Mouse (Mus musculus) ZHBTc4 (cell line): ENCODE results near the gene Lmcd1.
A peak's percentile ranks its signal among the peaks of the same experiment; 100 is the strongest.

ENCODE experiments used
- DNase-seq: peaks from one replicate; pipeline ENCODE4 v3.0.0-alpha.2; 2011; ENCODE audit warnings: low read depth, low spot score

Gene Lmcd1

DNA sequence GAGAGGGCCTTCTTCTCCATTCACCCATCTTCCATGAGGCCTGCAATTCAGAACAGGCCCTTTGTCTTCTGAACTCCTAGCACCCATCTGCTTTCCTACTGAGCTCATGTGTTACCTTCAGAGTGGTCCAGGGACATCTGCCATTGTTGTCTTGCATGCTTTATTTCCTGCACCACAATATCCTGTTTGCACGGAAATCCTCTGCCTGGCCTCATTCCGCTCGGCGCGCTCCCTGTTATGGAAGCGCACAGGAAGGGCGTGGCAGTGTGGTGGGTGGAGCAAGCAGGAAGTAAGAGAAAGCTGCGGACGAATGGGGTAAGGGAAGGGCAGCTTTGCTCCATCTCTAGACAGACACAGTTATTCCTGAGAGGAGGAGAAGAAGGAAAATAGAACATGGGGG lies 14.1 kb downstream of the Lmcd1 start:
- DNase-seq = peak; percentile 48

DNA sequence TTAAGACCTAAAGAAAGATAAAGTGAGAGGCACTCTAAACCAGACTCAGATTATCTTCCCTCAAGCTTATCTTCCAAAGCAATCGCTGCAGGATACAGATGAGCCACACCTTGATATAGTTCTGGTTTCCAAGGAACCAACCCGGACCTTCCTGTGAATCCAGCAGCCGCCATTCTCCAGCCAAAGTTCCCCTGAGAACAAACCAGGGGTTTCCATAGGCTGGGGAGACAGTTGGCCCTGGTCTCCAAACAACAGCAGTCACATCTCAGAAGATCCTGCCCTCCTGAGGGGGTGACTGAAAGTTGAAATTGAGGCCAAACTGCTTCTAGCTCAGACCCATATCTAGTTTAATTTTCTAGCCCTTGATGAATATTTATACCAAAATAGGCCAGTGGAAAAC lies 14.7 kb downstream of the Lmcd1 start:
- no peak for DNase-seq

DNA sequence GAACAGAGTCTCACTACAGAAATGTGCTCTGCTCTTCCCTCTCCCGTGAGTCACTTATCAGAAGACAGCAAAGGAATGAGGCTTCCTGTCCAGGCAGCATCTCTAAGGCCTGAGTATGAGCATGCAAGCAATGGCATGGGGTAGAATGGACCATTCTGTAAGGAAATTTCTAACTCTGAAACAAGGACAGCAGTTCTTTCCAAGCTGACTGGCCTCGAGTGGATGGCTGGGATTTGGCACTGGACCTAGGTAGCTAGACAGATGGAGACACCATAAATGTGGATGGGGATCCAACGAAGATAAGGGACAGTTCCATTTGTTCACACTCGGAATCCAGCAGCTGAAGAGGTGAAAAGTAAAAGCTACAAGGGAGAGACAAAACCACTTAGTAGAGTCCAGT lies 17.6 kb downstream of the Lmcd1 start:
- no peak for DNase-seq

DNA sequence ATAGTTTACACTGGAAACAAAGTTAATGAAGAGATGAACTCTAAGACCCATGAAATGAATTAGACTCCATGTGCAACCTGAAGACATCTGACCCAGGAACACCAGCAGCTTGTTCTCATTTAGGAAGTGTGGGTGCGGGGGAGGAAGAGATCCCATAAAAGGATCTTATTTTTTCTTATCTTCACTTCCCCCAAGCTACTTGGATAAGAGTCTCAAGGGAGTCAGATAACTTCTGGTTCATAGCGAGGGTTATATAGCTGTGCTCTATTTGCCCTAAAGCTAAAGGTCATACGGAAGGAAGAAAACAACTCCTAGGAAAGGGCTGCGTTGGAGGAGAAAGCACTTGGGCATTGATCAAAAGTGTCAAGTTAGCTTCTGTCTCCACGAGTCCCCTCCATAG lies 19.8 kb downstream of the Lmcd1 start:
- no peak for DNase-seq

DNA sequence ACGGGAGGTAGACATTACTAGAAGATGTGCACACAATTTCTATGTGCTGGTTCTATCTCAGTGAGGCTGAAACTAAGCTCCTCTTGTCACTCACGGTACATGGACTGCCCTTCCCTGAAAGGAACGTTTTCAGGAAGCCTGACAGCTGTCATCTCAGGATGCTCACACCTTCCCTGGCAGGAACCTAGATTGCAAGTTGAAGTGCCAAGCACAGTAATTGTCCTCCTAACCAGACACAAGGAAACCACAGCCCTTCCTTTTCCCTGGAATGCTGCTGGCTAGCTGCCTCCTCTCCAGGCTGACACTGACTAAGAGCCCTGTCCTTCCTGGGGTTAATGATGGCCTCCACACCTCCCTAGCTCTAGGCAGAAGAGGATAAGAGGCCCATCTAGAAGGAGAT lies 21.7 kb downstream of the Lmcd1 start:
- no peak for DNase-seq

DNA sequence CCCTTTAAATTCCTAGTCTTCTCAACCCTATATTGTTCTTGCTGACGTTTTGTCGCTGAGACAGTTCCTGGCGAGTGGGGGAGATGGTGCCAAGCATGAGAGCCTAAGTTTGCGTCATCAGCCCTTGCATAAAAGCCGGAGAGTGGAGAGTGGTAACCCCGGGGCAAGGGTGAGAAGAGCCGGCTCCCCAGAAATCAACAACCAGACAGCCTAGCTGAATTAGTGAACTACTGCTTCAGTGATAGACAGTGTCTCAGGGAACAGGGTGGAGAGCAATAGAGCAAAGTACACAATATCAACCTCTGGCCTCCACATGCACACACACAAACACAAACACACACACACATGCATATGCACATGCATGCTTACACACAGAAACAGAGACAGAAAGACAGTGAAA lies 26.6 kb downstream of the Lmcd1 start:
- no peak for DNase-seq

DNA sequence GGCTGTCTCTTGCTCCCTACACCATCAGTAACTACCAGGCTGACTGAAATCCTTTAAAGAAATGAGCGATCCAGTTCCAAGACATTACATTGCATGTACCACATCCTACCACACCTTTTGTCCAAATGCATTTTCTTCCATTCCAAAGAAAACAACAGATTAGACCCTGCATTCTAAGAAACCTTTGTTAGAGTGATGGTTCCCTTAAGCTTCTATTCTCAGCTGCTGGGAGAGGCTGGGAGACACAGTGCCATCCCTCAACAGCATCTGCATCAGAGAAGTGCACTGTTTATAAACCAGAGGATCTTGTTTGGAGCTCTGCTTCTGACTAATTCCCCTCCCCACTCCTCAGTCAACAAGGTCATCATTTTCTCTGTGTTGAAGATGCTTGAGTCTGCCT lies 27.1 kb downstream of the Lmcd1 start:
- peak; percentile 62 for DNase-seq

DNA sequence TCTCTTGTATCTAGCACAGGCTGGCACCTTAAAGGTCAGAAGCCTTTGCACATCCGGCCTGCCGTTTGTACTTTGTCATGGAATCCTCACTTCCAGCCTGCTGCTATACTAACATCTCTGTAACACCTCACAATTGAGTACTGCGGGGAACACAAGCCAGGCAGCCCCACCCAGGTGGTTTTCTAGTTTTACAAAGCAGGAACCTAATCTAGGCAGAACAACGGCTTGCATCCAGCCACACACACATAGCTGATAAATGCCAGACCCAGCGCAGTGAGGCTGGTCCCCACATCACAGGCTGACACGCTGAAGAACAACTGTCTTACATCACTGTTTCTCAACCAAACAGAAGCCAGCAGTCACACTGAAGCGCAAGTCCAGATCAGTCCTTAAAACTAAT lies 28.7 kb downstream of the Lmcd1 start:
- peak; percentile 49 for DNase-seq

DNA sequence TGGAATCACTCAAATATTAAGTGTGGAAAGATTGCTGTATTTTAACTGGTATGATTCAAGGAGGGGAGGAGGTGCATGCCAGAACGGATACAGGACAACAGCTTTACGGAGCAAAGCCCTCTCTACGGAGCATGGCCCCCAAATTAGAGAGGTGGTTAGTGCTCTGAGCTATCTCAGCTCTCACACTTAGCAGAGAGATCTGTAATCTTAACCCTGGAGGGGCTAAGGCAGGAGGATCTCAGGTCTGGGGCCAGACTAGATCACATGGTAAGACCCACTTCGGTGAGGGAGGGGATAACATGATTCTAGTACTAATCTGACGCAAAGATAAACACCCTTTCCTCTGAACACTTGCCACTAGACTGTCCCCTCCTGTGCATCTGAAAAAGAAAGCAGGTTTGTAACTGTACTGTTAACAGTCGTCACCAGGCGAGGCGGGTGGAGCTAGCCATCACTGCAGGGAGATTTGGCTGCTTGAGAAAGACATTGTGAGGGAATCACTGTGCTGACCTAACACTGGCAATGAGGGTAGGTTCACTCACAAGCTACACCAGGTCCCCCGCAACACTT lies 29.3 kb downstream of the Lmcd1 start:
- no peak for DNase-seq

DNA sequence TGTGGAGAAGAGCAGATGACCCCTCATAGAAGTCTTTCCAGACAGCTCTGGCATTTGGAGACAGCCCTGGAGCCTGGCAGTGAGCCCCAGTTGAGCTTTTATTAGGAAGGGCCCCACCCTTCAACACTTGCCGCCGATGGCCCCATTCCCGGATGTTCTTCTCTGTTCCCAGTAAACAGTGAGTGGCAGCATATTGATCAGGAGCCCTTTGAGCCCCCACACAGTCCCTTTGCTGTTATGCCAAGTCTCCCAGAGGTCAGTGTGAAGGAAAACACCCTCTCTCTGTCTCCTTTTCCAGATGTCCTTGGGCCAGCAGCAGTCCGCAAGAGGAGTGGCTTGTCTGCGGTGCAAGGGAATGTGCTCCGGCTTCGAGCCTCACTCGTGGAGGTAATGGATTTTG lies 31.2 kb downstream of the Lmcd1 start:
- peak; percentile 35 for DNase-seq

DNA sequence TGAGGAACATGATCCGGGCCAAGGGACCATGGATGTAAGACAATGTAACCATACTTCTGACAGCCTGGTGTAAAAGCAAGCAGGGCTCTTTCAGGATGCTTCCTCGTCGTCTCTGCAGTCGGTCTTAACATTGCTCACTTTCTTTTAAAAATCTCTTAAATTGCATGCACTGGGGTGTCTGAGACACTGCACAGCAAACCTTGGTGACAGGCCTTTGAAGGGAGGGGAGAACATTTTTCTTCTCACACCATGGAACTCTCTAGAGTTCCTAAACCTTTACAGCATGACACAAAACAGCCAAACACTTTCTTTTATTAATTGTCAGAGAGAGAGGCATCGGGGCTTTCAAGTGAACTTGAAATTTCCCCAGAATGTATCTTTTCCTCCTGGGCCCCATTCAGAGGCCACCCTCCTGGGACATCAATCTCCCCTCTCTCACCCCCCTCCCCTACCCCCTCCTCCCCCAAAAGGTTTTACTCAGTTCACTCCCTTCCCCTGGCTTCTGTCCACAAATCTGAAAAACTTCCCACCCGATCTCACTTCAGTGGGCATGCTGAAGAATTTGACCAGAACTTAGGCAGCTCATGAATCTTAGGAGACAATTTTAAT lies 35.9 kb downstream of the Lmcd1 start:
- no peak for DNase-seq

DNA sequence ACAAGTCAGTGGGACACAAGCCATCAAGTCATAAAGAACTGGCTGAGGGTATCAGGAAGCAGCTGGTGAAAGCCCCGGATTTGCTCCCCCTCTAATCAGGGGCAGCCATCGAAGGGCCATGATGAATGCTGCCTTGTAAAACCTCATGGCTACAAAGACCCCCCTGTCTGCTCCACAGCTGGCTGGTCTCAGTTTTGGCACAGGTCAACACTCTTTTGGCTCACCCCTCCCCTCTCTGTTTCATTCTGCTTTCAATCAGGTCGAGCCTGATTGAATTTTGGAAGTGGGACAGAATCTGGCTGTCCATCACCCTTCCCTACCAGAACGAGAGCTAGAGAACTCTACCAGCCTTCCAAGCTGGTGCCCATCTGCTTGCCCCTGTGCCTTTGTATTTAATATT lies 37.8 kb downstream of the Lmcd1 start:
- no peak for DNase-seq

DNA sequence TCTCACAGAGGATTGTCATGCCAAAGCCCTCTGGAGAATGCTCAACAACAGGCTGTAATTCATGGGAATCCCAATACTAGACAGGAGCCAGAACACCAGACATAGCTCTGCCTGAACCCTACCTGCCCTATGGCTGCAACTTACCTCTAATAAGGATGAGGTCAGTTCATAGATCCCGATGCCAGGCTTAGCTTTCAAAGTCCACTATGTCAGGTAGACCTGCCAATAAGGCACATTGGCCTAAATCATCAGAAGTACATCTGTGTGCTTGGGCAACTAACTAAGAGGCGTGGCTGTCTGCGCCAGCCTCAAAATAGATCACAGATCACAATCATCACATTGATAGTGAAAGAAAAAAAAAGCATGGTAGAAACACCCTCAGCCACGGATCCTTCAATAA lies 45.9 kb downstream of the Lmcd1 start:
- DNase-seq = no peak

DNA sequence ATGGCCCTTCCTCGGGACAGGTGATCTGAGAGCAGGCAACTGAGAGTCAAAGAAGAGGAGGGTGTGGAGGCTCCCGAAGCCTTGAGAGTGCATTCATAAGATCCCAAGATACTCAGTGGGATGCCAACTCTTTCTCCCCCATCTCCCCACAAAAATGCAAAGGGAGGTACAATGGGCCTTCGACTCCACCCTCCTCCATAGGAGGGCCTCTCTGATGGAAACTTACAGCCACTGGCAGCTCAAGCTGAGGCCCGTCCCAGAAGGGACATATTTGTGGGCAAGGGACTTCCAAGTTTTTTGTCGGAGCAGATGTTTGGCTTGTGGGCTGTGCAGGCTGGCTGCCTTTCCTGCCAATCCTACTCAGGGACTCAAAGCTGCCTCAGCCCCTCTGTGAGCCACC lies 47.1 kb downstream of the Lmcd1 start:
- DNase-seq = peak; percentile 62

DNA sequence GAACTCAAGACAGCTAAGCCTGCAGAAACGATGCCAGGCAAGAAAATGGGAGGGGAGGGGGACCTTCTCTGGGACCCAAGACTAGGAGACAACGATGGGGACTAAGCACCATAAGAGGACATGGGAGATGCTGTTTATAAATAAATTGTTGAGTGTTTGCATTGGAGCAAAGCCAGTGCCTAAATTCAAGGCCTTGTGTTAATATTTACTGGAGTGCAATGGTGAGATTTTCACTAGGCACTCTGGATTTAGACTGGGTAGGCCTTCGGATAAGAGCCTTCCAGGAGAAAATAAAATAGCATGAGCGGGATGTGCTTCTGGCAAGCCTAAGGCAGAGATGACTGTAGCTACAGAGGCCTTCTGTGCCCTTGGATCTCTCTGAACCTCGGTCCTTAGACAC lies 49.4 kb downstream of the Lmcd1 start:
- no peak for DNase-seq

DNA sequence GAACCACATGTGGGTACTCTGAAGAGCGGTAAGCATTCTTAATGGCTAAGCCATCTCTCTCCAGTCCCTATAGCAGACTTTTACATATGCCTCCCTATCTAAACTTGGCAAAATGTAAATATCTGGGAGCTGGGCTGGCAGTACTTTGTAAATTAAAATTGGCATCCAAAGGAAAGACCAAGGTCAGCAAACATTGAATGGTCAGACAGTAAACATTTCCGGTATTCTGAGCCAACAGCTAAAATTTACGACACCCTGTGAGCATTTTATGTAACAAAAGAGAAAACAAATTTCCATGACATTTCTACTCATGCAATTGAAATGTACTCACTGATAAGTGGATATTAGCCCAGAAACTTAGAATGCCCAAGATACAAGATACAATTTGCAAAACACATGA lies 51.7 kb downstream of the Lmcd1 start:
- DNase-seq = no peak

DNA sequence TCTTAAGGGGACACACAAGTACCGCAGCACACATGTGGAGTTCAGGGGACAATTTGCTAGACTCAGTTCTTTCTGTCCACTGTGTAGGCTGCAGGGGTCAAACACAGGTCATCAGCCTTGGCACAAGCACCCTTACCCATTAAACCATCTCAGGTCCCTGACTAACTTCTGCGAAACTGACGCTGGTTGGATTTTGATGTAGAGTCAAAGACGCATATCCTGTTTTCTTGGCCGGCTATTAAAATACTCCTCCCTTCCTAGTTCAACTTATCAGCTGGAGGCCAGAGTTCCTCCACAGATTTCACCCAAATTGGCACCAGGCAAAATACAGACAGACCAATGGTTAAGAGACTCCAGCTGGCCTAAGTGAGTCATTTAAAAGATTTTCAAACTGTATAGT lies 54.2 kb downstream of the Lmcd1 start:
- no peak for DNase-seq

DNA sequence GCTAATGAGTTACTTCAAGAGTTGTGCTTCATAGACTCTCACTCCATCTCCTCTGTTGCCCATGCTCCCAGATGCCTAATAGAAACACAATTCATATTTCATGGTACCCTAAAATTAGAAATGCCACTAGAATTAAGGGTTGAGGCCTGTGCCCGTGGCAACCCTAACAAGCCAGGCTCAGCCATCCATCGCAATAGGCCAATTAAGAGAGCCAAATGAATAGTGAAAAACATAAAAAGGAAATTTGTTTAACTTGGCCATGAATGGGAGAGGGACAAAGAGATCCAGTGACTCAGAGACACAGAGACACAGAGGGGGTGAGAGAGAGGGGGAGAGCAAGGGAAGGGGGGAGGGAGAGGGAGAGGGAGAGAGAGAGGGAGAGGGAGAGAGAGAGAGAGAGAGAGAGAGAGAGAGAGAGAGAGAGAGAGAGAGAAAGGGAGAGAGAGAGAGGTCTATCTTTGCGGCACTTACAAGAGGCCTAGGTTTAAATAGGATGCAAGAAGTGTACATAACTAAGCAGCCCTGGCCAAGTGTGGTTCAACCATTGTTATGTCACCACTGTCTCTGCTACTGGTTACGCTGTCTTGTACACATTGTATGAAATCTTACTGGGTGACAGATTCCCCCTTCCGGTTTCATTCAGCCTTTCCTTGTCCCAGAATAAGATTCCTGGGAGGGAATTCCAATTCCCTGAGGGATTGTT lies 57.1 kb downstream of the Lmcd1 start:
- no peak for DNase-seq

DNA sequence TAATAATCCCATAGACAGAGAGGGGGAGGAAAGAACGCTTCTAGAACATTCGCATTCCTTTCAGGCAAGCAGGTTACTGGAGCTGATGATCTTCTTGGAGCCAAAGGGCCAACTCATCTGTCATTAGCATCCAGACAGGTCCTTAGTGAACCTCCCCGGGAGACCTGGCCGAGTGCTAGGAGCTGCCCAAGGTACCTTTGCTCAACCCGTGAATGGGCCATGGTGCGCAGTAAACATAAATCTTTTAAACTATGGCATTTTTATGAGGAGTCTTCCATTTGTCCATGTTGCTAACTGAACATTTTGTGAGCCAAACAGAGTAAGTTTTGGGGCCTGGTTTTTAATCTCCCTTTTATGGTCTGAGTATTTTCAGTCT lies 57.7 kb downstream of the Lmcd1 start:
- DNase-seq = no peak

DNA sequence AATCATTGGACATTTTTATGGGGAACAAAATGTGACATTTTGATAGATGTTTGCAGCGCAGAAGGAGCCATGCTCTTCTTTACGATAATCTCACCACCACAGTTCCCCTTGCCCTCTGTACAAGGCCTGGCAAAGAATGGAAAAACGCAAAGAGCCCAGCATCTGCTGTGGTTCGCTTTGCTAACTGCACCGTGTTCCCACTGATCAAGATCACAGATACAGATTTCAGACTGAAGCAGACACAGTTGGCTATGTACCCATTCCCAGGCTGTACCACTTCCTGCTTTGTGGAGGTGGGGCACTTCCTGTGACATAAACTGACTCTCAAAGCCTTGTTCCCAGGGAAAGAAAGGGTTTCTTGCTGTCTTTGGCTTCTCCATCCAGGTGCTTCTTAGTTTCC lies 60.4 kb downstream of the Lmcd1 start:
- no peak for DNase-seq

DNA sequence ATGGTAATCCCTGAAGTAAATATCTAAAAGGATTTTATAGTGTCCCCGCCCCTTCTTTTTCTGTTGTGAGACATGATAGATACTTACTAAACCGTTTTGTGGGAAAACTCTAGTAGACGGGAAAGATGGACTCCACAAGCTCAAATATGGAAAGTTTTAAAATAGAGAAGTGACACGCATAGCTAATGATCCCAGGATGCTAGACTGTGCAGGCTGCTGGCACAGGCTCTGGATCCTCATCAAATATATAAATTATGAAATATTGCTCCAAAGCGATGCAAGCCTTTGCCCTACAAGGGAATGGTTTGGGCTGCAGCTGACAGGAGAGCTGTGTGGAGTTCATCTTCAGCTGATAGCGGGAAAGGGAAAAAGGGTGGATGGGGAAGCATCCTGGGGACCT lies 64.1 kb downstream of the Lmcd1 start:
- DNase-seq = no peak

DNA sequence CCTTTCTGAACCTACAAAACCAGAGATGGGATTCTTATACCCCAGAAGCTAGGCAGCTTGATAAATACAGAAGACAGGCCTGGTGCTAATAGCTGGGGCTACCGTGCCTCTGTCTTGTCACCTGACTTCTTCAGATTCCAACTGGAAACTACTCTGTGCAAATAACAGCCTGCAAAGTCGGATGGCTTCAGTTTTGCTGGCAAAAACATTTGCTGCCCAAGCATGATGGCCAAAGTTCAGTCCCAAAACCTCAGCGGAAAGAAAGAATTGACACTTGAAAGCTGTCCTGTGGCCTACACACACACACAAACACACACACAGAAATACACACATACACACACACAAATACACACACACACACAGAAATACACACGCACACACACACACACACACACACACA lies 65.5 kb downstream of the Lmcd1 start:
- no peak for DNase-seq

DNA sequence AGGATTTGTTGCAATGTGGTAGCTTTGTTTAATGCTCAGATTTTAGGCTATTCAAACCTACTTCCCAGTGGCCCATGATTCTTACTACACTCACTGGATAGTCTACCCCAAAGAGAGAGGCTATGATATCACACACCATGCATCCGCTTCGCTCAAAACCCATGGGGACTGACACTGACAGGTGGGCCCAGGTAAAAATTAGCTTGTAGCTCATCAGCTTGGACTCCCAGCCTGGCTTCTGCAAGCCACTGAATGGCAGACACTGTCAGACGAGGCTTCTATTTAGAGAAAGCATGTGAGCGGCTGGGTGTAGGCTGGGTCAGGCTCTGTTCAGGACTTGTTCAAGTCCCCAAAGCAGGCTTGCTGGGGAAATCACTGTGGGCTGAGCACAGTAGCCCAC lies 76.9 kb downstream of the Lmcd1 start:
- no peak for DNase-seq

DNA sequence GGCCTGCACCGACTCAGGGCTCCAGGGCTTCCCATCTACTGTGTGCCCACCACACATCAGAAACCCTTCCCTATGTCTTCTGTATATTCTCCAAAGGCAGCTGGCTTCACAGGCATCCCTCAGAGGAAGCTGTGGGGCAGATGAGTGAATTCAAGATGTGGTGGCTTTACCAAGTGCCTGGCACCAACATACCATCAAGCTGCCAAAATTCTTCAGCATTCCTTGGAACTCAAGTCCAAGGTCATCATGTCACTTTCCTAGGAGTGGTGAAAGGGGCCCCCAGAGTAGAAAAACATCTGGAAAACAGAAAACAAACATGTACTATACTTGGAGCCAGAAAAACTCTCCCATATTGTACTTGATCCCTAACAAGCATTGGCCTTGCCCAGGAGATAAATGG lies 85.8 kb downstream of the Lmcd1 start:
- no peak for DNase-seq
